Mouse (Mus musculus) granulocyte monocyte progenitor cell, adult 5-6 weeks (primary cell): ENCODE measurements around the gene Mtor. TPM values are rescaled to one million over a fixed set of nuclear protein-coding genes. Genes with fewer than 3 reads are reported as not detected.

Source experiments
- ATAC-seq: replicated peaks from 2 replicates; pipeline ENCODE4 v1.8.0; 2016; ENCODE audit warnings: mild to moderate bottlenecking, moderate TSS enrichment, inconsistent platforms; ENCODE audit not compliant: poor library complexity, severe bottlenecking
- total RNA-seq, 2 experiments: library from RNA; stranded (forward) in 1 of 2; stranded (reverse) in 1 of 2; fragments of 200-712, 200-1000 nt in 1 of 2; fragments of >200 nt in 1 of 2; fragmentation: Nextera tagmentation in 1 of 2; gene quantifications; 2 replicates each; pipeline ENCODE4 v1.2.3; 2014 to 2017

The Mtor gene
- total RNA-seq (2014; fragmentation: Nextera tagmentation) (25.6 and 51.9 TPM in 2 replicates), total RNA-seq (2017) (16.5 and 17.8 TPM in 2 replicates)

DNA sequence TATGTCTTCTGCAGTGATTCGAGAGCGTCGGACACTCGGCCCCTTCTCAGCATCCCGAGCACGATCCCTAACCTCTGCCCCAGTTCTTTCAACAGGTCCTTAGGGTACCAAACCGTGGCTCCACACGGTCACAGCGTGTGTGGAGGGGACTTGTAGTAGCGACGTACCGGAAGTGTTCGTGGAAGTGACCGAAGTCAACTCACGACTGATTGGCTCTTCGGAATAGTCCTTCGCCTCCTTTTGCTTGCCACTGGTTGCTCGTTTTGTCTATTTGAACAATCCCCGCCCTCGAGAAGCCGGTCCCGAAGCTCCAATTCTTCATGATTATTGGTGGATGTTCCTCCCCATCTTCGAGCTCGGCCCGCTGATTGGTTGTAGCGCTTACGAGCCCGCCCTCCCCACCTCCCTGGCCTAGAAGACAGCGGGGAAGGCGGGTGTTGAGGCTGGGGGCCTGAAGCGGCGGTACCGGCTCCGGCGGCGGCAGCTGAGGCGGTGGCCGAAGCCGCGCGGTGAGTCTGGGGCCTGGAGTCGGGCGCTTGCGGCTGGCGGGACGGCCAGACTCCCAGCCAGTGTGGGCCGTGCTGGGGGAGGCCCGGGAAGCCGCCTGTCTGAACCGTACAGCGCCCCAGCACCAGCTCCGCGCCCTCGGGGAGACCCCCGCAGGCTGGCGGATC is at the start of gene Mtor:
Mtor (plus strand) TSS at position 433 of the 674 bp plus-strand sequence.
- ATAC-seq: peak; percentile 81

DNA sequence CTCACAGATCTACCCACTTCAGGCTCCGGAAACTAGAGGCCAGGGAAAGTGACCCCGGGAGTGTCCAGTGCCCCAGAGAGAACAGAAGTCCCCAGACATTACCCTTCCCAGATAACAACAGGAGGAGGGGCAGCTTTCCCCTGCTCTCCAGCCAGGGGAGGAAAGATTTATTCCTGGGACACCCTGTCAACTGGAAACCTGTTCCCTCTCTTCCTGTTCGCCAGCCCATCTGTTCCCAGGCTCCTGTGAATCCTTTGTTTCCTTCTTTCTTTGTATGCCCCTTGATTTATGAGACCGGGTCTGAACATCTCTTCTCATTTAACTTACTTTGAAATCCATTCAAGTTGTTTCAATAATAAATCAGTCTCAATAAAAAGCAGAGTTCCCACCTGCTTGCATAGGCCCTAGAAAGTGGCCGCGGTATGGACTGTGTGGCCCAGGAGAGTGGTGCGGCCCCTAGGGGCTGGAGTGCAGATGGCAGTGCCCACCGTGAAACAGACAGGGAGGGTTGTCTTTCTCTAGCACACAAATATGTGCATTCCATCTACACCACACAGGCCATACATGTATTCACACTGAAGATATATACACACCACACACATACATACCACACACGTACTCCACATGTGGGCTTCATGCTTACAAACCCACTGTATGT is 48.8 kb upstream of the Mtor start:
- ATAC-seq: no peak

DNA sequence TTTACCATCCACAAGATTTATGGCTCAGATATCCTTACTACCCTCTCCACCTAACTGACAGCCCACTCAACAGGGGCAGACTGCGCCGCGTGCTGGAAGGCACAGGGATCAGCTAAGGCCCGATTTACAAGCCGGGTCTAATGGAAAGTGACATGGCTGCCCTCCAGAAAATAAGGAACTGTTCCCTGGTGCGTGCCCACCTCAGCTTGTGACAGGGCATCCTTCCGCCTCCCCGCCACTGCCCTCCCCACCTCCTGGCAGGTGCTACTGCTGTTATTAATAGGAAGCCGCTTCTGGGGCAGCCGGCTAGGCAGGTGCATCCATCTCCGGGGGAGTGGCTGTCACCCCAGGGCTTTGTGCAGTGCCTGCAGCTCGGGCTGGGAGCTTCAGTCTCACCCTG is 45.0 kb upstream of the Mtor start:
- 0 out of 2 replicates have a peak, but pooled peaks have one; percentile 10 for ATAC-seq

DNA sequence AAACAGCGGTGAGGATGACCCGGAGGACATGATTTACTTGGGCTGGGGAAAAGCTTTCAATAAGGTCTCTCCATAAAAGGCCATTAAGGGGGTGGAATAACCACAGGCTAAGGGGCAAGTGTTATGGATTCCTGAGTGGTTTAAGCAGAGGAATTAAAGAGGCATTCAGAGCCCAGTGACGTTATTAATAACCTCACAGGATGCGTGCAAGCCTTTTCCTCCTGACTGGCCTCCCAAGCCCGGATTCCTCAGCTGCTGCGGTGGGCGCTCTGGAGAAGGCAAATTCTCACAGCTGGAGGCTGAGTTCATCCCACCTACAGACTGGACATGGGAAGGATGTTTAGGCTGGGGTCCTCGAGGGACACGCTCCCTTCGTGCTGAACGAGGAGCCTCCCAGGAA is 43.7 kb upstream of the Mtor start:
- ATAC-seq: no peak

DNA sequence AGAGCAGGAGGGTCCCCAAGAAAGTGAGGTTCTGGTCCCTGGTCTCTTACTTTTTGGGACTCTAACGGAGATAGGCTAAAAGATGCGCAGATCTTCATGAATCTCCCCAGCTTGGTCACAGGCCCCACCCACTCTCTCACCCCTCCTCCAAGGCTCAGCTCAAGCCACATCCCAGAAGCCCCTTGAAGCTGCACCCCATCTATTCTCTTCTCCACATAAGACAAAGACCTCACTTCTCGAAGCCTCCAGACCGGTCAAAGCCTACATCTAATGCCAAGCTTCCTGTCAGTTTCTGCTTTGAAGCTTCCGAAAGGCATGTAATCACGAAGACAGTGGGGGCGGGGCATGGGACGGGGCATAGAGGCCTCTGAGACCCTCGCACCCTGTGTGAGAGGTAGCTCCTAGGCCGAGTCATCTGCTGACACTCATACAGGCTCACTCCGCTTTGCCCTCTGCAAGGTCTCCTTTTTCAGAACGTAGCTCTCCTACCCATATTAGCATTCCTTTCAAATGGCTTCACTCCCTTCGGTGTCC is 43.1 kb upstream of the Mtor start:
- no peak for ATAC-seq

DNA sequence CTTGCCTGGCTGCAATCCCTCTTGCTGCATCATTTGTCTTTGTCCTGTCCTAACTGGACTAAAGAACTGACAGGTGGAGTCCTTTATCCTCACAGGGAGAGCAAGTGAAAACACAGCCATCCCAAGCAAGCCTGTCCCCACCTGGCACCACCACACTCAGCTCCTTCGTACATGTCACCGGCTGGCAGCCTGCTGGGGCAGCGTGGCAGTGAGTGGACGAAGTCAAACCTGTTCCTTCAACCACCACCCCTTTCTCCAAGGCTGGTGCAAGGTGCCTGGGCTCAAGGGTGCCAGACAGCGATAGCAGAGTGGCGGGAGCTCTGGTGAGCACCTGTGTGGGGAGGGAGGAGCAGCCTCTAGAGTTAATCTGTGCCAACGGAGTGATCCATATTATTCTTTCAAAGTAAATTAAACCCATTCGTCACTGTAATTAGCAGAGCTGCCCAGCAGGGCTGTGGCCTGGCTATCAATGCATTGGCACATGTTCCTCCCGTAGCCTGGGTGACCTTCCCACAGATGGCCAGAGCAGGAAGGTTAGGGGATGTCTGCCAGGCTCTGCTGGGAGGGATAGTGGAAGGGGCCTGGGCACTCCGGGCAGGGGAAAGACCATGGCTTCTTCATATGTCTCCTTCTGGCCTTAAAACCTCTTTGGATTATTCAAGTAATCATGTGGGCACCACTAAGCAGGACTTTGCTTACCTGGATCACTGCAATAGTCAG is 40.0 kb upstream of the Mtor start:
- no peak for ATAC-seq

DNA sequence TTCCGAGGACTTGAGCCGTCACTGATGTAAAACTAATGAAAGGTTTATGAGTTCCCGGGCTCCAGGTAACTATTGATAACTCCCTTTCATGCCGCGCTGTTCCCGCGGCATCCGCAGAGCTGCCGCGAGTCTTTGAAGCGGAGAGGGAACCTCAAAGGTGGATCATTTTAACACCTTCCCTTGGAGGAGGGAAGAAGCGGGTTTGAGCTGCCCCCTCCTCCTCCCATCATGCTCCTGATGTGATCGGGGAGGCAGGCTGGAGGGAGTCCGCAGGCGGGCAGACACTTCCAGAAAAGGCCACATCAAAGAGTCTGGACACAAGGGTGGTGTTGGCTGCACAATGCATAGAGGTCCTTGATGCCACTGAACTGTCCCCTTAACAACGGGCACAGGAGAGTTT is 32.8 kb upstream of the Mtor start:
- no peak for ATAC-seq

DNA sequence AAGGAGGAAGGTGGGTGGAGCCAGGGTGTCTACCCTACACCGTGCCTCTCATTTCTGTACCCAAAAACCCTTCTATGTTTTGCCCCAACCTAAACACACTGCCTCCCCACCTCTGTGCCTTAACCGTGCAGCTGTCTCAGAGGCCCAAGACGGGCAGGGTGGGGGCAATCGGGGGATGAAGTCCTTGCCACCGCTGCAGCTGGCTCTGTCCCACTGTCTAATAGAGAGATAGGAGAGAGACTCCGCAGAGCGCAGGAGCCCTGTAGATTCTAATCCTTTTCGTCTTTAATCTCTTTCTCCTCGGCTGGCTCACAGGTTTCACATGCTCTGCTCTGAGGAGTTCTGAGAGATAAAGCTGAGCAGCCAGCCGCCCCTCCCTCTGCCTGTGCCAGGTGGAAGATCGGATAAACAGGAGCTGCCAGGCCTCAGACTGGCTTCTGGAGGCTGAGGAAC is 31.3 kb upstream of the Mtor start:
- ATAC-seq: no peak

DNA sequence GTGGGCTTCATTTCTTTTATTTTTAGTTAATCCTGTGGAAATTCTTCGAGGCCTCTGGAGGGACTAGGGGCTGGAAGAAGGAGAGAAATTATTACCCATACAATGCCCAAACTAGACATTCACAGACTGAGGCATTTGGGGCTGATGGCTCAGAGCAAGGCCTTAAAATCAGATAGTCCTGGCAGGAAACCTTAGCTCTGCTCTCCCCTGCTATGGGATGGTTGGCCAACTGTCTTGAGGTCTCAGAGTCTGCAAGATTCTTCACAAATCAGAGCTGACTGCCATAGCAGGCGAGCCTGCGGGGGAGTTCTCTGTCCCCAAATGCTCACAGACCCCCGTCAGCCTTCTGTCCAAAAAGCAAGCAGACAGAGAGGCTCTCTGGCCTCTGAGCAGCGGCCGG is 30.9 kb upstream of the Mtor start:
- no peak for ATAC-seq

DNA sequence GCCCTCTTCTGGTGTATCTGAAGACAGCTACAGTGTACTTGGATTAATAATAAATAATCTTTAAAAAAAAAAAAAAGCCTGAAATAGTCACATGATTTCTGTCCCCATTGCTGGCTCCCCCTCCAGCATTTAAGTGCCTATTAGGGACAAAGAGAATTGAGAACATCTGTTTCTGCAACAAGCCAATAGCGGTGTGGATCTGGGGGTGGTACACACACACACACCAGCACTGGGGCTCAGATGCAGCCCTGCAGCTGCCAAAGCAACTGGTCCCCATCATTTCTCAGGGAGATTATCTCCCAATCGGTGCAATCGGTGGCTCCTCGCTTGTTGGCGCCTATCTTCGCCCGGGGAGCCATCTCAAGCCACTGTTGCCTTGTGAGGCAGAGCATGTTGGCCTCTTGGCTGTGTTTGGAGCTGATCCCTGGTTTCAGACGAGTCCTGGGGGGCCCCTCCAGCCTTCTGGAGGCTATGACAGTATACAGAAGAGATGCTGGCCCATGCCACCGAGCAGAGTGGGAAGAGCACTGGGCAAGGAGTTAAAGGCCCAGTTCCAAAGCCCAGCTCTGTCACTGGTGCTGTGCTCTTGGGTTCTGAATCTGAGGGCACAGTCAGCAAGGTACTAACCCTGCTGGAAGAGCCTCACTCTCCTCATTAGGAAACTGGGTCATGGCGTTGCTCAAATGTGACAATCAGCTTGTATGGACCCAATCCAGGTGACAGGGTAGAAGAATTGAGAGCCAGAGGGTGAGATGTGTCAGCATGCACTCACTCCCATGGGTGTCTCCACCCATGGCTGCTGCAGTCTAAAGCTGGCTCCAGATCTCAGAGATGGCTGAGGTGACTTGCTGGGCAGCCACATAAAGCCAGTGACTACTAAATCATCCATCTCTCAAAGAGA is 21.2 kb upstream of the Mtor start:
- no peak for ATAC-seq

DNA sequence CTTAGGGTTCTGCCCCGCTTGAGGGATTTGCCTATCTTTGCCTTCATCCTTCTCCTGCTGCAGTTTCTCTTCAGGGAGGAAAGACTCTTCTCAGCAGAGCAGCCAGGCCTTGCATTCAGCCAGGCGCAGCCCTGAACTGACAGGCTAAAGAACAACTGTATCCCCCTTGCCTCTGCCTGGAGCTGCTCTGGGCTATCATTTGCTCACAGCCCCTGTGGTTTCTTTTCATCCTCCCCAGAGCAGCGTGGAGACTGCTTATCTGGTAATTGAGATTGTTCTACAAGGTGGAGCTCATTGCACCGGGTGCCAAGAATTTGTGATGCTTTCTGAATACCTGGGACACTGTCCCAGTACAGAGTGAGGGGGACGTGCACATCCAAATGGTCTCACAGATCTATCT is 19.9 kb upstream of the Mtor start:
- no peak for ATAC-seq

DNA sequence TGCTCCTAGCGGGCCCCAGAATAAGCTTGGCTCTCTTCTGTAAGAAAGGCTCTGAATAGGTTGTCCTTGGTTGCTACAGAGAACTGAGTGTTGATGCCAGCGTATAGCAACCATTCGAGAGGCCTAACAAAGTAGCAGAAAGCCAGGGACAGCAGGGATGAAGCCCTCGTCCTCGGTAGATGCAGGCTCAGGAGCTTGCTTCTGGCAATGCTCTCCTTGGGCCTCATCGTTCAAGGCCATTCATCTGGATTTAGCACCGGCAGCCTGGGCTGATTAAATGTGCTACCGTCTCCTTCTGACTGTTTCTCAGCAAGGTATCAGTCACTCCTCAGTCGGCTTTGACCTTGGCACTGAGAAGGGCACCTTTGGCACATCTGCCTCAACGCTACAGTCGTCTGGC is 19.3 kb upstream of the Mtor start:
- no peak for ATAC-seq

DNA sequence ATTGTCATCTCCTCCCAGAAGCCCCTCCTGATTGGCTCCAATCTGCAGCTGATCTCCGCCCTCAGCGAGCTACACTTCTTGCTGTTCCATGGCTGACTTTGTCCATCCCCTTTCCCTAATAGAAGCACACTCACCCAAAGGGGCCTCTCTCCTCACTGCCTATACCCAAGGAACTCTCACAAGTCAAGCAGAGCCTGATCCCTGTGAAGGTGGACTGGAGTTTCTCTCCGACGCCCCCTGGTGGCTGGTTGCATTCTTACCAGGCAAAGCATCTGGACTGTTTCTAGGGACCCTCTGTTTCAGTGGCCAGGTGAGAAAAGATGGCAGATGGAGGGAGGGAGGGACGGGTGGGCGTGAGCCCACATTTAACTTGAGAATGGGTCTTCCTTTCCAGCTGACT is 18.7 kb upstream of the Mtor start:
- ATAC-seq: peak; percentile 38

DNA sequence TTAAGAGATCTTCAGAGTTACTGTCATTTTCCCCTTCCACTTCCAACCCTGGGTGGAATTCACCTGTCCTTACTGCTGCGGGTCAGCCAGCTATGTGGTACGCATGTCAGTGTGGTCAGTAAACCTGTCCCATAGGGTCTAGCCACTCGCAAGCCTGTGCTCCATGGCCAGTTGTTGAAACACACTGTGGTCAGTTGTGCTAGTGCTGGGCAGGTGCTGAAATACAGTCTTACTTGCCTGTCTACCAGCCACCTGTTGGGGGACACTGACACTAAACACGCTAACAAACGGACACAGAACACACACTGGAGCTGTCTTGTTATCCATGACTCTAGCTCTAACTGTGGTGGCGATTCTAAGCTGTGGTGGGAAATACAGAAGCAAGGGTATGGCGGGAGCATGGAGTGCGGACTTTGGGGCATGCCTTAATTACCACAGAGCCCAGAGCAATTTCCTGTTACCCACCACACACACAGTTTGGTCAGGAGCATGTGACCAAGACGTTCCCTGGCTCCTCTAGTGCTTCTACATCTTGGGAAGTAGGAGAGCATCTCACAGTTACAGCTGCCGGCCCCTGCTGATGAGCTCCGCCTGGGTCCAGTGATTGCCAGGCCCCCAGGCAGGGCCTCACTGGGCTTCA is 17.4 kb upstream of the Mtor start:
- peak; percentile 72 for ATAC-seq

DNA sequence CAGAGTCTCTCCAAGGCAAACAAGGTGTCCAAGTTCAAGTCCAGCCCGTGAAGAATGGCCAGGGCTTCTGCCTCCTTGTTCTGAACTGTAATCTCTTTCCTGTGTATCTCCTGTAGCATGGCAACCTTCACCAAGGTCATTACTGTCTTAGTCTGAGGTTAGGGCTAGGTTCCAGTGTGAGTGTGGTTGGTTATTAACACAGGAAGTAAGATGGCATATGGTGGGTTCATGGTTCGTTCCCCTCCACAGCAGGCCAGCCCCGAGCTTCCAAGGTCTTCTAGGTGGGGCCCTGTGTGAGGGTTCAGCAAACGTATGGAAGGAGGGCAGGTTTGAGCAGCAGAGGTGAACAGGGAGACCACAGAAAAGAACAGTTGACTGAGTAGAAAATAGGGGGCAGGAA is 15.9 kb upstream of the Mtor start:
- ATAC-seq: no peak

DNA sequence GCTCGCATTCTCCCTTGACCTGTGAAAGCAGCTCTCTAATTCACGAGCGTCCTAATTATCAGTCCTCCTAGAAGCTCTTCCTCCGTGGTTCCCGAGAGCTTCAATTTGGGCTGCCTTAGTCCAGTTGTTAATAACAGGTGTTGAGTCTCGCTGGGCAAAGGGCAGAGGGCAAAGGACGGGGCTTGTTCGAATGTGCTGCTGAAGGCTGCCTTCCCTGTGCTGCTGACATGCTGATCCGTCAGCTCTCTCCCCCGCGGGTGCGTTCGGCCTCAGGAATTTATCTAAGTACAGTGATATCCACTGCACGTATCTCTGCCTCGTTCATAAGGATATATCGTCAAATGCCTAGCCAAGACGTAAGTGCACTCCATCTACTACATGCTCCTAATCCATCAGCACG is 15.1 kb upstream of the Mtor start:
- ATAC-seq: no peak

DNA sequence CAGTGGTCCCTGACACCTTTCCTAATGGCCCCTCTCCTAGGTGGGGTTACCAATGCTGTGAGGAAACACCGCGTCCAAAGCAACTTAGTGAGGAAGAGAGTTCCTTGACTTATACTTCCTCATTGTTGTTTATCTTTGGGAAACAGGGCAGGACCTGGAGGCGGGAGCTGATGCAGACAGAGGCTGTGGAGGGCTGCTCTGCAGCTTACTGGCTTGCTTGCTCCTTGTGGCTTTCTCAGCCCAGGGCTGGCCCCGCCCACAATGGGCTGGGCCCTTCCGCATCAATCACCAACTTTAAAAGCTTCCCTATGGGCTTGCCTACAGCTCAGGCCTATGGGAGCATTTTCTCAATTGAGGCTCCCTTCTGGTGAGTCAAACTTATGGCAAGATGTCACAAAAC is 14.6 kb upstream of the Mtor start:
- ATAC-seq: no peak

DNA sequence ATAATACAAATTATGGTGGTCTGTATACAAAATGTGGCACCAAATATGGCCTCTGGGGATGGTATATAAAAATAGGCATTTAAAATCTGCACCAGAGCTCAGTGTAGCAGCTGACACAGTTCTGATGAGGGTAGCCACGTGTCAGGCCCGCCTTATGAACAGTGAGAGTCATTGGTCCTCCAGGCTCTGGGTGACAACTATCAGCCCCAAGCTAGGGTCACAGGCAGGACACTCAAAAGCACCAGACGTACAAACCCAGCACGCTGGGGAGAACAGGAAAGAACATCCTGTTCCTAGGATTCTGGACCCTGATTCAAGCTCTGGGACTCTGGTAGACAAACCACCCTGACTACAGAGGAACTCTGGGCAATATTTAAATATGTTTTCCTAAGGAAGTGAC is 13.9 kb upstream of the Mtor start:
- ATAC-seq: no peak

DNA sequence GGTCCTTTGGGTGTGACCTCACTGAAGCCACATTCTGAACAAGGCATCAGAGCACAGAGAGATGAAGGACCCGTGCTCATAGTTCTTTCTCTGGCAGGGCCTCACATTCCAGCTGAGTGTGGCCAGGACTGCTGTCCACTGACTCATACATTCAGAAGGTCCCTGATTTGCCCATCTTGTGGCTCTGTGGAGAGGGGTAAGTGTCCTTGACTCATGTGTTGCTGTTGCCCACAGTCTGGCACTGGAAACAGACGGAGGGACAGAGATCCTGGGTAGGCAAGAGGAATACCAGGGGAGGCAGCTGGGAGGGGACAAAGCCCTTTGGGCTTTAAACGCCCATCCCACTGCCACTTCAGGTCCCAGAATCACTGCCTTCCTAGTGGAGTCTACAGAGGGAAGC is 13.3 kb upstream of the Mtor start:
- ATAC-seq: no peak
